ENCODE assay signal across 8 mouse cellular contexts in the genomic region with DNA sequence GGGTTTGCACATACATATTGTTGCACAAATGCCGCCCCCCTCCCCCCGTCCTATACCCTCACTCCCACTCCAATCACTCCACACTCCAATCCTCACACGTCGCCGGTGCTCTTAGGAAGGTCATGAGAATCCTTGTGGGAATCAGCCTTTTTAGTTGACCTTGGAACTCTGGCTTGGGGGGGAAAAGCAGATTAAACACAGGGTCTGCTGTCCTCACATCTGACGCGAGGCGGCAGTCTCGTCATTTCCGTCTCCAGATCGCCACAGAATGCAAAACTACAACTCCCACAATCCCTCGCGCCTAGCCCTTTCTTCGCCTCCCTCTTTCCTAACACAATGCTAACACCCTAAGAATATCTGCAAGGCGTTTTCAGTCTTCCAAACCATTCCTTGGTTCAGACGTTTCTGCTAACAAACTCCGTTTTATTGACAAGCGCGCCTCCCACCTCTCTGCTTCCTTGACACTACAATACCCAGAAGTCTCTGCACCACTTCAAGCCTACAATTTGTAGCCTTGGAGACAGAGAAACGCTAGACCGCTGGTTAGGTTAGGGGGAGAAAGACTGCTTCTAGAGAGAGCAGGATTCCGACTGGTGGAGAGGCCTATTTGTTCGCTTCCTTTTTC. TPM values are rescaled to one million over a fixed set of nuclear protein-coding genes. Genes with fewer than 3 reads are reported as not detected.
A peak's percentile ranks its signal among the peaks of the same experiment; 100 is the strongest.
DNase-seq lines count a peak whose midpoint lies in the region; ATAC-seq and TF ChIP-seq lines count a peak whose summit lies in the region.

No protein-coding gene starts in this region.

- H3K36me3 ChIP-seq in G1E (replicated peaks), result peaks cover 19% of the 10 kb centered on the region
- no peaks in the 10 kb centered on the region for H3K36me3 ChIP-seq in forebrain, embryonic 16.5 days (ENCODE audit: control insufficient read depth, insufficient read depth)
- H3K36me3 ChIP-seq in lung, embryonic 15.5 days, result no peaks in the 10 kb centered on the region

- no peaks in the 10 kb centered on the region for H3K9me3 ChIP-seq in G1E (replicated peaks)
- no peaks in the 10 kb centered on the region for H3K9me3 ChIP-seq in forebrain, embryonic 16.5 days (ENCODE audit: control insufficient read depth, low read length)
- no peaks in the 10 kb centered on the region for H3K9me3 ChIP-seq in lung, embryonic 15.5 days

- peak overlapping the region; percentile 94 for H3K27ac ChIP-seq in forebrain, embryonic 16.5 days (ENCODE audit: low read length)
- H3K27ac ChIP-seq in lung, embryonic 15.5 days, result peak overlapping the region; percentile 93

- WGBS in forebrain, embryonic 16.5 days, result 0% methylated on average over 23 of the region's 23 CpGs
- WGBS in lung, embryonic 15.5 days, result under 1% methylated on average over 23 of the region's 23 CpGs

- H3K27me3 ChIP-seq in G1E (ENCODE audit: insufficient read depth, low read length), result no peaks in the 10 kb centered on the region
- no peaks in the 10 kb centered on the region for H3K27me3 ChIP-seq in forebrain, embryonic 16.5 days (replicated peaks; ENCODE audit: control insufficient read depth, insufficient read depth, low read length)
- no peaks in the 10 kb centered on the region for H3K27me3 ChIP-seq in lung, embryonic 15.5 days

- TF ChIP-seq CTCF in G1E (IDR thresholded peaks at IDR 0.05; ENCODE audit: low read depth, low read length), result no peak

- peaks cover 45% of the 10 kb centered on the region for H3K4me1 ChIP-seq in G1E (ENCODE audit: insufficient read depth, low read depth, low read length)
- peaks cover 21% of the 10 kb centered on the region for H3K4me1 ChIP-seq in forebrain, embryonic 16.5 days (replicated peaks; ENCODE audit: control insufficient read depth, insufficient read depth, low read length)
- peaks cover 18% of the 10 kb centered on the region for H3K4me1 ChIP-seq in lung, embryonic 15.5 days

- peak; percentile 63 for DNase-seq in G1E (ENCODE audit: low spot score)
- DNase-seq in cerebellum, adult 11-12 months, result peak; percentile 78
- DNase-seq in heart, postnatal 4 days, result peak; percentile 77
- peak; percentile 81 to 86 for DNase-seq in layer of hippocampus, adult 8-10 months (ENCODE audit: low spot score in 2 of 2)
- DNase-seq in ovary, adult 18-20 months (ENCODE audit: low spot score), result peak; percentile 61
- DNase-seq in thymus, postnatal 0 days (ENCODE audit: low spot score), result peak; percentile 87

- peak overlapping the region; percentile 76 for H3K9ac ChIP-seq in forebrain, embryonic 16.5 days (replicated peaks; ENCODE audit: low read depth, low read length)
- H3K9ac ChIP-seq in lung, embryonic 15.5 days, result peak overlapping the region; percentile 57

- H3K4me3 ChIP-seq in G1E (ENCODE audit: low read depth, low read length), result peak overlapping the region; percentile 71
- peak overlapping the region; percentile 70 for H3K4me3 ChIP-seq in forebrain, embryonic 16.5 days (replicated peaks; ENCODE audit: low read length)
- H3K4me3 ChIP-seq in lung, embryonic 15.5 days, result peak overlapping the region; percentile 56

- ATAC-seq in G1E (ENCODE audit: extremely low read depth, insufficient number of reproducible peaks, low FRiP score, poor library complexity, severe bottlenecking), result peak; percentile 55
- peak; percentile 78 for ATAC-seq in forebrain, embryonic 16.5 days
- peak; percentile 46; the same call in 1 of the 2 replicates for ATAC-seq in lung, embryonic 15.5 days (ENCODE audit: borderline replicate concordance, extremely low read depth, low FRiP score, low TSS enrichment)

- peak overlapping the region; percentile 58 for H3K4me2 ChIP-seq in forebrain, embryonic 16.5 days (ENCODE audit: low read length)
- H3K4me2 ChIP-seq in lung, embryonic 15.5 days, result peak overlapping the region; percentile 69

RNA-seq across cellular contexts. Expression of gene Zfp667, which starts 2.8 kb away (rescaled TPM):
- total RNA-seq in G1E (2014; fragmentation: Nextera tagmentation) (10.1 and 12.8 TPM in 2 replicates), G1E (2017) (16.3 and 17.0 TPM in 2 replicates)
- polyA plus RNA-seq in G1E (2012), result 0.19 and 0.47 TPM in 2 replicates
- polyA plus RNA-seq in forebrain, embryonic 16.5 days (2015; fragmentation: Nextera tagmentation; extraction: Ambion mirVana), result 13.0 and 17.1 TPM in 2 replicates
- total RNA-seq in heart, postnatal 4 days (2021), result 1 to 10 TPM; 1.5 to 1.9 TPM
- total RNA-seq in layer of hippocampus, adult 8-10 months (2022), result 10 to 100 TPM; 15.5 to 21.1 (median 18.2) TPM
- 5.6 and 7.1 TPM in 2 replicates for polyA plus RNA-seq in lung, embryonic 15.5 days (2015; fragmentation: Nextera tagmentation; extraction: Ambion mirVana)
- polyA plus RNA-seq in thymus, postnatal 0 days (2015; fragmentation: Nextera tagmentation; extraction: Ambion mirVana), result 11.5 TPM in 2 replicates

RNA-seq across cellular contexts. Expression of gene Epp13, which starts 31.1 kb away (rescaled TPM):
- total RNA-seq in G1E (2014; fragmentation: Nextera tagmentation) (not detected in 2 replicates), G1E (2017) (not detected in 2 replicates)
- not detected in 2 replicates for polyA plus RNA-seq in G1E (2012)
- not detected in 2 replicates for polyA plus RNA-seq in forebrain, embryonic 16.5 days (2015; fragmentation: Nextera tagmentation; extraction: Ambion mirVana)
- total RNA-seq in heart, postnatal 4 days (2021), result not detected
- total RNA-seq in layer of hippocampus, adult 8-10 months (2022), result not detected
- polyA plus RNA-seq in lung, embryonic 15.5 days (2015; fragmentation: Nextera tagmentation; extraction: Ambion mirVana), result 0.25 TPM in 1 of 2 replicates, not detected in the other
- 0.21 TPM in 1 of 2 replicates, not detected in the other for polyA plus RNA-seq in thymus, postnatal 0 days (2015; fragmentation: Nextera tagmentation; extraction: Ambion mirVana)

RNA-seq across cellular contexts. Expression of gene Zfp583, which starts 47.5 kb away (rescaled TPM):
- total RNA-seq in G1E (2014; fragmentation: Nextera tagmentation) (1.2 and 3.1 TPM in 2 replicates), G1E (2017) (0.49 and 0.64 TPM in 2 replicates)
- polyA plus RNA-seq in G1E (2012), result 0.29 and 0.38 TPM in 2 replicates
- 14.5 and 15.8 TPM in 2 replicates for polyA plus RNA-seq in forebrain, embryonic 16.5 days (2015; fragmentation: Nextera tagmentation; extraction: Ambion mirVana)
- 1 to 10 TPM; 1.8 to 2.5 TPM for total RNA-seq in heart, postnatal 4 days (2021)
- 10 to 100 TPM; 10.1 to 14.2 (median 11.1) TPM for total RNA-seq in layer of hippocampus, adult 8-10 months (2022)
- polyA plus RNA-seq in lung, embryonic 15.5 days (2015; fragmentation: Nextera tagmentation; extraction: Ambion mirVana), result 5.6 and 7.3 TPM in 2 replicates
- 2.4 and 3.7 TPM in 2 replicates for polyA plus RNA-seq in thymus, postnatal 0 days (2015; fragmentation: Nextera tagmentation; extraction: Ambion mirVana)

RNA-seq across cellular contexts. Expression of gene Gm3854, which starts 60.0 kb away (rescaled TPM):
- total RNA-seq in G1E (2014; fragmentation: Nextera tagmentation) (not detected in 2 replicates), G1E (2017) (0.05 and 0.12 TPM in 2 replicates)
- not detected in 2 replicates for polyA plus RNA-seq in G1E (2012)
- polyA plus RNA-seq in forebrain, embryonic 16.5 days (2015; fragmentation: Nextera tagmentation; extraction: Ambion mirVana), result 5.2 and 5.8 TPM in 2 replicates
- under 1 TPM; 0.24 to 0.38 TPM for total RNA-seq in heart, postnatal 4 days (2021)
- total RNA-seq in layer of hippocampus, adult 8-10 months (2022), result 1 to 10 TPM; 5.8 to 6.8 (median 6.0) TPM
- 1.5 and 1.6 TPM in 2 replicates for polyA plus RNA-seq in lung, embryonic 15.5 days (2015; fragmentation: Nextera tagmentation; extraction: Ambion mirVana)
- 0.21 and 0.42 TPM in 2 replicates for polyA plus RNA-seq in thymus, postnatal 0 days (2015; fragmentation: Nextera tagmentation; extraction: Ambion mirVana)

Comparison
In these comparisons a context has a peak if more than half of its experiments do, and no peak if none do; other contexts are left out.
1. Peak in every context shown above with its lines: DNase-seq, ATAC-seq, H3K4me3 ChIP-seq and H3K27ac ChIP-seq.